Mouse (Mus musculus): Measurements from ENCODE around the gene Nlk. TPM values are rescaled to one million over a fixed set of nuclear protein-coding genes. Genes with fewer than 3 reads are reported as not detected.
A peak's percentile ranks its signal among the peaks of the same experiment; 100 is the strongest.

The Nlk gene
- polyA plus RNA-seq, 1 experiment = 9.8 TPM

- 31% methylated on average over 2 of the region's 2 CpGs for WGBS
- Histone ChIP-seq H3K36me3 (ENCODE audit: control insufficient read depth, insufficient read depth, low read length) (no peaks in the 10 kb centered on the region), H3K27me3 (ENCODE audit: control insufficient read depth, insufficient read depth, low read length) (no peaks in the 10 kb centered on the region), H3K27ac (ENCODE audit: insufficient read depth, low read depth, low read length) (no peak overlapping the region), H3K4me3 (ENCODE audit: low read depth, low read length) (no peak overlapping the region), H3K4me1 (ENCODE audit: control insufficient read depth, insufficient read depth, insufficient read length, low read length) (peaks cover 3% of the 10 kb centered on the region; the same call in 1 of the 2 replicates)
- TF ChIP-seq POLR2A (IDR thresholded peaks at IDR 0.05; ENCODE audit: low read depth, low read length) = no peak
- no peak for TF ChIP-seq CTCF (IDR thresholded peaks at IDR 0.05; ENCODE audit: extremely low read depth, insufficient read length, insufficient replicate concordance, low read depth, low read length)
Measured at GRCm38 (mm10) chr11:78708642-78709041, 11.5 kb upstream of the Nlk start.

DNA sequence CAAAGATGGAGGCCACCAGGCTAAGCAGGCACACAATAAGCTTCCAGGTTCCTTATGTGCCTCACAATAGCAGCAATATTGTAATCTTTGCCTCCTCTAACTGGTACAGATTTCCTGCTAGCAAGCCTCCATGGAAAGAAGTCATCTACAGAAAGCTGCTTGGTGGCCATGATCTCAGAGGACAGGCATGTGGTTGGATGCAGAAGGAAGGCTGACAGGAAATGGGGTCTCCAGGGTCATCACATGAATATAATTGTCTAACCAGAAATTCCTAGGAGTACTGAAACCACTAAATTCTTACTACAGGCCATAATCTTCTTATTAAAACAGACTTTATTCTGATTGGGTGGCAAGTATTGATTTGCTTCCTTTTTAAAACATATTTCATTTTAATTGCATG is 8.9 kb upstream of the Nlk start:
- H3K36me3 ChIP-seq (ENCODE audit: control insufficient read depth, insufficient read depth, low read length) = no peaks in the 10 kb centered on the region
- no peaks in the 10 kb centered on the region; the same call in 1 of the 2 replicates for H3K27me3 ChIP-seq (ENCODE audit: control insufficient read depth, insufficient read depth, low read length)
- no peak overlapping the region for H3K4me3 ChIP-seq (ENCODE audit: low read depth, low read length)
- no peak overlapping the region for H3K27ac ChIP-seq (ENCODE audit: insufficient read depth, low read depth, low read length)
- TF ChIP-seq CTCF (IDR thresholded peaks at IDR 0.05; ENCODE audit: extremely low read depth, insufficient read length, insufficient replicate concordance, low read depth, low read length) = no peak
- no peak for TF ChIP-seq POLR2A (IDR thresholded peaks at IDR 0.05; ENCODE audit: low read depth, low read length)
- H3K4me1 ChIP-seq (ENCODE audit: control insufficient read depth, insufficient read depth, insufficient read length, low read length) = peaks cover 3% of the 10 kb centered on the region; the same call in 1 of the 2 replicates

DNA sequence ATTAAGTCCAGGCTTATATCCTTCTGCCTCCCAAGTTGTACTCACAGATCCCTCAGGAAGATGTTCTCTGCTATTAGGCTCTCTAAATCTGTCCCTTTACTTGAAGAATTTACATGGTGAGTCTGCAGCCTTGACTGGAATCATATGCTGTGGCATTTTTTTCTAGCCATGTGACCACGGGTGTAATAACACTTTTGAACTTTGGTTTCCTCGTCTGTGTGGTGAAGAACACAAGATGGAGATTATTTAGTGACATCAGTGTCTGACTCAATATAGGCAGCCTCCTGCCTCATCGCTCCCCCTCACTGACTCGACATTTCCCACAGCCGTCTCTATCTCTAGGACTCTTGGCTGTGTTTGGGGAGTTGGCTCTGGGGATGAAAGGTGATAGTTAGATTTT is 5.9 kb upstream of the Nlk start:
- TF ChIP-seq CTCF (IDR thresholded peaks at IDR 0.05; ENCODE audit: extremely low read depth, insufficient read length, insufficient replicate concordance, low read depth, low read length) (no peak), POLR2A (IDR thresholded peaks at IDR 0.05; ENCODE audit: low read depth, low read length) (no peak)
- H3K27me3 ChIP-seq (ENCODE audit: control insufficient read depth, insufficient read depth, low read length) = no peaks in the 10 kb centered on the region; the same call in 1 of the 2 replicates
- H3K4me1 ChIP-seq (ENCODE audit: control insufficient read depth, insufficient read depth, insufficient read length, low read length) = no peaks in the 10 kb centered on the region
- no peak overlapping the region for H3K27ac ChIP-seq (ENCODE audit: insufficient read depth, low read depth, low read length)
- no peaks in the 10 kb centered on the region for H3K36me3 ChIP-seq (ENCODE audit: control insufficient read depth, insufficient read depth, low read length)
- H3K4me3 ChIP-seq (ENCODE audit: low read depth, low read length) = no peak overlapping the region
- 43% methylated on average over 5 of the region's 5 CpGs for WGBS

GRCm38 (mm10) chr11:78702319-78702718 is 5.1 kb upstream of the Nlk start:
- 64% methylated on average over 3 of the region's 3 CpGs for WGBS
- no peaks in the 10 kb centered on the region for H3K36me3 ChIP-seq (ENCODE audit: control insufficient read depth, insufficient read depth, low read length)
- no peak overlapping the region for H3K4me3 ChIP-seq (ENCODE audit: low read depth, low read length)
- H3K27ac ChIP-seq (ENCODE audit: insufficient read depth, low read depth, low read length) = no peak overlapping the region
- H3K4me1 ChIP-seq (ENCODE audit: control insufficient read depth, insufficient read depth, insufficient read length, low read length) = no peaks in the 10 kb centered on the region
- H3K27me3 ChIP-seq (ENCODE audit: control insufficient read depth, insufficient read depth, low read length) = no peaks in the 10 kb centered on the region; the same call in 1 of the 2 replicates
- TF ChIP-seq CTCF (IDR thresholded peaks at IDR 0.05; ENCODE audit: extremely low read depth, insufficient read length, insufficient replicate concordance, low read depth, low read length) (no peak), POLR2A (IDR thresholded peaks at IDR 0.05; ENCODE audit: low read depth, low read length) (no peak)

GRCm38 (mm10) chr11:78697753-78698171 is 589 bp upstream of the Nlk start:
- H3K4me1 ChIP-seq (ENCODE audit: control insufficient read depth, insufficient read depth, insufficient read length, low read length) = peaks cover 5% of the 10 kb centered on the region
- no peaks in the 10 kb centered on the region for H3K27me3 ChIP-seq (ENCODE audit: control insufficient read depth, insufficient read depth, low read length)
- H3K4me3 ChIP-seq (ENCODE audit: low read depth, low read length) = peak overlapping the region; percentile 46; the same call in 1 of the 2 replicates
- H3K27ac ChIP-seq (ENCODE audit: insufficient read depth, low read depth, low read length) = peak overlapping the region; percentile 18; the same call in 1 of the 2 replicates
- H3K36me3 ChIP-seq (ENCODE audit: control insufficient read depth, insufficient read depth, low read length) = no peaks in the 10 kb centered on the region
- TF ChIP-seq CTCF (IDR thresholded peaks at IDR 0.05; ENCODE audit: extremely low read depth, insufficient read length, insufficient replicate concordance, low read depth, low read length) = no peak
- no peak for TF ChIP-seq POLR2A (IDR thresholded peaks at IDR 0.05; ENCODE audit: low read depth, low read length)
- under 1% methylated on average over 12 of the region's 12 CpGs for WGBS

GRCm38 (mm10) chr11:78694249-78694648 is 2.9 kb downstream of the Nlk start:
- 73% methylated on average over 3 of the region's 3 CpGs for WGBS
- H3K27ac ChIP-seq (ENCODE audit: insufficient read depth, low read depth, low read length) = no peak overlapping the region
- no peaks in the 10 kb centered on the region for H3K36me3 ChIP-seq (ENCODE audit: control insufficient read depth, insufficient read depth, low read length)
- no peaks in the 10 kb centered on the region for H3K27me3 ChIP-seq (ENCODE audit: control insufficient read depth, insufficient read depth, low read length)
- no peak overlapping the region for H3K4me3 ChIP-seq (ENCODE audit: low read depth, low read length)
- no peak for TF ChIP-seq CTCF (IDR thresholded peaks at IDR 0.05; ENCODE audit: extremely low read depth, insufficient read length, insufficient replicate concordance, low read depth, low read length)
- TF ChIP-seq POLR2A (IDR thresholded peaks at IDR 0.05; ENCODE audit: low read depth, low read length) = no peak
- peaks cover 5% of the 10 kb centered on the region for H3K4me1 ChIP-seq (ENCODE audit: control insufficient read depth, insufficient read depth, insufficient read length, low read length)

DNA sequence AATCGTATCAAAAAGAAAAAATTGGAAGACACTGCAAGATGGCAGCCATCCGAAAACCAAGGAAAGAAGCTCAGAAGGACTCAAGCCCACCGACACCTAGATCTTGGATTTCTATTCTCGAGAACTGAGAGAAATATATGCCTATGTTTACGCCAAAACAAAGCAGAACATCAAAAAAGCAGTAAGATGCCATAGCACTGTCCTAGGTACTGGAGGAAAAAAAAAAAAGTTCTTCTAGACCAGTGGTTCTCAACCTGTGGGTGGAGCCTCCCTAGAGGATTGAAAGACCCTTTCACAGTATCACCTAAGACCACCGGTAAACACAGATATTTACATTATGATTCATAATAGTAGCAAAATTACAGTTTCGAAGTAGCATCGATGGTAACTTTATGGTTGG is 3.9 kb downstream of the Nlk start:
- Histone ChIP-seq H3K27me3 (ENCODE audit: control insufficient read depth, insufficient read depth, low read length) (no peaks in the 10 kb centered on the region), H3K4me3 (ENCODE audit: low read depth, low read length) (no peak overlapping the region), H3K27ac (ENCODE audit: insufficient read depth, low read depth, low read length) (no peak overlapping the region), H3K4me1 (ENCODE audit: control insufficient read depth, insufficient read depth, insufficient read length, low read length) (peaks cover 5% of the 10 kb centered on the region), H3K36me3 (ENCODE audit: control insufficient read depth, insufficient read depth, low read length) (no peaks in the 10 kb centered on the region)
- TF ChIP-seq CTCF (IDR thresholded peaks at IDR 0.05; ENCODE audit: extremely low read depth, insufficient read length, insufficient replicate concordance, low read depth, low read length) = no peak
- TF ChIP-seq POLR2A (IDR thresholded peaks at IDR 0.05; ENCODE audit: low read depth, low read length) = no peak
- 93% methylated on average over 8 of the region's 8 CpGs for WGBS
